Mouse (Mus musculus): ENCODE data around the gene Tnfaip3. TPM values are rescaled to one million over a fixed set of nuclear protein-coding genes. Genes with fewer than 3 reads are reported as not detected.
A peak's percentile ranks its signal among the peaks of the same experiment; 100 is the strongest.

Gene Tnfaip3
- polyA plus RNA-seq, 1 experiment, result 1.5 TPM

DNA sequence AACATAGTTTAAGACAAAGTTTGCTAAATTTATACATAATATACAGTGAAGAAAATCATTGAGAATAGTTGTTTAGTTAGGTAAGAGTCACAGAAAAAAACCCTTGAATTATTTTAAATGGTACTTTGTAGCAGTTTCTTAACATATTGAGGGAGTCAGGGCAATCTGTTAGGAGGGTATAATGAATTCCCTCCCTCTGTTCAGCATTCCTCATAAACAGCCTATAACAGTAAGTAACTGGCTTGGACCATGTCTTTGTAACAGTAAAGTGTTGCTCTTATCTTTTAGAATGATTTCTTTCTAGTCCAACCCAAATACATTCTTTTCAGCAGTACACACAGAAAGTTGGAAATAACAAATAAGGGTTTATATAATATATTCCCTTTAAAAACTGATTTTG, 16.4 kb upstream of the Tnfaip3 start:
- no peaks in the 10 kb centered on the region for H3K4me1 ChIP-seq (ENCODE audit: control insufficient read depth, insufficient read depth, low read length)
- H3K27ac ChIP-seq (ENCODE audit: control insufficient read depth, insufficient read depth, low read depth, low read length), result no peak overlapping the region
- H3K27me3 ChIP-seq (ENCODE audit: control insufficient read depth, insufficient read depth, low read length), result no peaks in the 10 kb centered on the region
- TF ChIP-seq CTCF (IDR thresholded peaks at IDR 0.05; ENCODE audit: control insufficient read depth, insufficient read depth, insufficient replicate concordance, low read depth, low read length) (no peak), POLR2A (IDR thresholded peaks at IDR 0.05; ENCODE audit: control insufficient read depth, low read depth, low read length) (no peak)
- H3K36me3 ChIP-seq (ENCODE audit: control insufficient read depth, insufficient read depth, low read length), result no peaks in the 10 kb centered on the region
- H3K4me3 ChIP-seq (ENCODE audit: control insufficient read depth, low read depth, low read length), result no peak overlapping the region

GRCm38 (mm10) chr10:19030628-19031027, 15.2 kb upstream of the Tnfaip3 start:
- Histone ChIP-seq H3K27ac (ENCODE audit: control insufficient read depth, insufficient read depth, low read depth, low read length) (no peak overlapping the region), H3K4me1 (ENCODE audit: control insufficient read depth, insufficient read depth, low read length) (no peaks in the 10 kb centered on the region), H3K36me3 (ENCODE audit: control insufficient read depth, insufficient read depth, low read length) (no peaks in the 10 kb centered on the region), H3K27me3 (ENCODE audit: control insufficient read depth, insufficient read depth, low read length) (no peaks in the 10 kb centered on the region), H3K4me3 (ENCODE audit: control insufficient read depth, low read depth, low read length) (no peak overlapping the region)
- TF ChIP-seq POLR2A (IDR thresholded peaks at IDR 0.05; ENCODE audit: control insufficient read depth, low read depth, low read length) (no peak), CTCF (IDR thresholded peaks at IDR 0.05; ENCODE audit: control insufficient read depth, insufficient read depth, insufficient replicate concordance, low read depth, low read length) (no peak)

DNA sequence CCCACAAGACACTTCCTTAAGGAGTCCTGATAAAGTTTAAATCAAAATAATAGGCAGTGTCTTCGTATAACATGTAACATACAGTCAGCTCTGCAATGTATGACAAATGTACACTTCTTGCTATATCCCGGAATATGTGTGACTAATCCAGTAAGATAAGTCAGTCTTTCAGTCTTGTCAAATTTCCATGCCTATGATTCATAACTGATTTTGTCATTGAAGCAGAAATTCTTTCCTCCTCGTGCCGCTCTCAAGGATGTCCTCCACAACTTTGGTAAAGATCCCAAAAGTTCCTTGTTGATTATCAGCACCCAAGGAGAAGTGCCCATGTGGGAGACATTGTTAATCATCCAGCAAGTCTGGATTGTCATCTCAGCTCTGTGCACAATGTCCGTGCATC, 11.3 kb upstream of the Tnfaip3 start:
- TF ChIP-seq CTCF (IDR thresholded peaks at IDR 0.05; ENCODE audit: control insufficient read depth, insufficient read depth, insufficient replicate concordance, low read depth, low read length) (no peak), POLR2A (IDR thresholded peaks at IDR 0.05; ENCODE audit: control insufficient read depth, low read depth, low read length) (no peak)
- no peak overlapping the region for H3K4me3 ChIP-seq (ENCODE audit: control insufficient read depth, low read depth, low read length)
- H3K36me3 ChIP-seq (ENCODE audit: control insufficient read depth, insufficient read depth, low read length), result no peaks in the 10 kb centered on the region
- no peak overlapping the region for H3K27ac ChIP-seq (ENCODE audit: control insufficient read depth, insufficient read depth, low read depth, low read length)
- no peaks in the 10 kb centered on the region for H3K27me3 ChIP-seq (ENCODE audit: control insufficient read depth, insufficient read depth, low read length)
- H3K4me1 ChIP-seq (ENCODE audit: control insufficient read depth, insufficient read depth, low read length), result no peaks in the 10 kb centered on the region

DNA sequence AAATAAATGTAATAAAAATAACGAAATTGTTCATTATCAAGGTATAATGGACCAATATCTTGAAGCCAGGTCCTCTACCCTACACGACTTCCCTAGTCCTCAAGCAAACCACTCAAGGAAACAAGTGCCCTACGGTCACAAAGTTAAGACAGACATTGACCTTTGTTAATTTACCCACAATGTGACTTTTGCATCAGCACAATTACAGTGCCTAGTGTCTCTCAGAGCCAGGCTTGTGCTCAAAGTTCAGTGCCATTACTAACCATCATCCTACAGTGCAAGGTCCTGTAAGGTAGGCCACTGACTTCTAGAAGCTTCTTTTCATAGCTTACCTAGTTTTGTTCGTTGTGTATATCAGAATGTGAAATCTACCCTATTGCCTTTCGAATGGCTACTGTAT, 8.9 kb upstream of the Tnfaip3 start:
- no peak overlapping the region for H3K27ac ChIP-seq (ENCODE audit: control insufficient read depth, insufficient read depth, low read depth, low read length)
- no peaks in the 10 kb centered on the region for H3K4me1 ChIP-seq (ENCODE audit: control insufficient read depth, insufficient read depth, low read length)
- TF ChIP-seq POLR2A (IDR thresholded peaks at IDR 0.05; ENCODE audit: control insufficient read depth, low read depth, low read length), result no peak
- H3K36me3 ChIP-seq (ENCODE audit: control insufficient read depth, insufficient read depth, low read length), result no peaks in the 10 kb centered on the region
- no peak overlapping the region for H3K4me3 ChIP-seq (ENCODE audit: control insufficient read depth, low read depth, low read length)
- H3K27me3 ChIP-seq (ENCODE audit: control insufficient read depth, insufficient read depth, low read length), result no peaks in the 10 kb centered on the region

GRCm38 (mm10) chr10:19023622-19024326, 8.3 kb upstream of the Tnfaip3 start:
- Histone ChIP-seq H3K27ac (ENCODE audit: control insufficient read depth, insufficient read depth, low read depth, low read length) (no peak overlapping the region), H3K4me3 (ENCODE audit: control insufficient read depth, low read depth, low read length) (no peak overlapping the region), H3K36me3 (ENCODE audit: control insufficient read depth, insufficient read depth, low read length) (no peaks in the 10 kb centered on the region), H3K4me1 (ENCODE audit: control insufficient read depth, insufficient read depth, low read length) (no peaks in the 10 kb centered on the region), H3K27me3 (ENCODE audit: control insufficient read depth, insufficient read depth, low read length) (no peaks in the 10 kb centered on the region)
- TF ChIP-seq CTCF (IDR thresholded peaks at IDR 0.05; ENCODE audit: control insufficient read depth, insufficient read depth, insufficient replicate concordance, low read depth, low read length) (no peak), POLR2A (IDR thresholded peaks at IDR 0.05; ENCODE audit: control insufficient read depth, low read depth, low read length) (no peak)

DNA sequence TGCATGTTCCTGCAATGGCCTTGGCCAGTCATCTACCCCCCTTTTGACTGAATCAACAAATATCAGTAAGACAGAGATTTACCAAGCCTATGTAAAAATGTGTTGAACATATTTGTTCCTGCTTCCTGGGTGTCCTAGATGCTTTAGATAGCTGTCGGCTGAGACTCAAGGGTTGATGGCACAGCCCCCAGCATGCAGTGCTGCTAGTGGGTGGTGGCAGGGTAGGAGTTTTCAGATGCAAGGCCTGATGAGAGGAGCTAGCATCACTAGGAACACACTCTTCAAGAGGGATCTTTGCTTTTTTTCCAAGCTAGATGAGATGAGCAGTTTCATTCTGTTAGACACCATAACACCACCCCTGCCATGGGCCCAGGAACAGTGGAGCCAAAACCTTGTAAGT, 6.8 kb upstream of the Tnfaip3 start:
- no peaks in the 10 kb centered on the region for H3K36me3 ChIP-seq (ENCODE audit: control insufficient read depth, insufficient read depth, low read length)
- no peaks in the 10 kb centered on the region for H3K27me3 ChIP-seq (ENCODE audit: control insufficient read depth, insufficient read depth, low read length)
- no peak overlapping the region for H3K4me3 ChIP-seq (ENCODE audit: control insufficient read depth, low read depth, low read length)
- no peak for TF ChIP-seq CTCF (IDR thresholded peaks at IDR 0.05; ENCODE audit: control insufficient read depth, insufficient read depth, insufficient replicate concordance, low read depth, low read length)
- TF ChIP-seq POLR2A (IDR thresholded peaks at IDR 0.05; ENCODE audit: control insufficient read depth, low read depth, low read length), result no peak
- H3K4me1 ChIP-seq (ENCODE audit: control insufficient read depth, insufficient read depth, low read length), result no peaks in the 10 kb centered on the region
- 0 out of 2 replicates have a peak overlapping the region, but pooled peaks have one; percentile 8 for H3K27ac ChIP-seq (ENCODE audit: control insufficient read depth, insufficient read depth, low read depth, low read length)

DNA sequence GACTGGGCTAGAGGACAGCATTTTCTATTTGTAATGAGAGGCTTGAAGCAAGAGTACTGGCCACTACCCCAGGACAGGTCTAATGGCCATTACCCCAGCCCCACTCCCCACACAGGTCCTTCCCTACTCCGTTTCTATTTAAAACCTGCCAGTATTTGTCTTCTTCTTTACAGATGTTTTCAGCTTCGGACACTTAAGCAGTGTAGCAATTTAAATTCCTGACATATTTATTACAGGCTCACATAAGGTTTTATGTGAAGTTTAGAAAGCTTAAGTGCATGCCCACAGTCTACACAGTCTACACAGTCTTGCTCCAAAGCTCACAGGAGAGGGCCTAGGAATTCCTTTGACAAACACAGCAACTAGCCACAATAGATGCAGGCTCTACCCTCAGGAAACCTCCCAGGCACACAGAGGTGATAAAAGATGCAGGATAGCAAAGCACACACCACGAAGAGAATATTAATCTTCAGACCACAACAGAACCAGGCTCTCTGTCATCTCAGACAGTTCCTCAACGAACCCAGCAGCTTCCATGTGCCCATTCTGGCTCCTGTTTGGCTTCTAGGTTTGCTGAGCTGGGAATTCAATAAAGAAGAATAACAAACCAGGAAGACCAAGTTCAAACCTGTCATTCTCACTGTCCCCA, 1.5 kb upstream of the Tnfaip3 start:
- Histone ChIP-seq H3K4me1 (ENCODE audit: control insufficient read depth, insufficient read depth, low read length) (peaks cover 10% of the 10 kb centered on the region), H3K36me3 (ENCODE audit: control insufficient read depth, insufficient read depth, low read length) (no peaks in the 10 kb centered on the region), H3K27me3 (ENCODE audit: control insufficient read depth, insufficient read depth, low read length) (no peaks in the 10 kb centered on the region), H3K27ac (ENCODE audit: control insufficient read depth, insufficient read depth, low read depth, low read length) (no peak overlapping the region), H3K4me3 (ENCODE audit: control insufficient read depth, low read depth, low read length) (no peak overlapping the region)
- no peak for TF ChIP-seq CTCF (IDR thresholded peaks at IDR 0.05; ENCODE audit: control insufficient read depth, insufficient read depth, insufficient replicate concordance, low read depth, low read length)
- no peak for TF ChIP-seq POLR2A (IDR thresholded peaks at IDR 0.05; ENCODE audit: control insufficient read depth, low read depth, low read length)
